Mouse (Mus musculus) forebrain, postnatal 0 days (tissue): ENCODE results near the gene Hoxa9. TPM values are rescaled to one million over a fixed set of nuclear protein-coding genes. Genes with fewer than 3 reads are reported as not detected.
A peak's percentile ranks its signal among the peaks of the same experiment; 100 is the strongest.

Experiments
- ATAC-seq: fragments of 200-750 bp; cut with Nextera tagmentation; 2 replicates; pipeline ENCODE4 v1.8.0; 2017; ENCODE audit warnings: mild to moderate bottlenecking, moderate library complexity
- DNase-seq: peaks from one replicate; pipeline ENCODE4 v3.0.0-alpha.2; 2015
- H3K27ac ChIP-seq: fragments of 300-500 bp; sonication (generic); 2 replicates; pipeline ENCODE4 v1.5.1; 2014; ENCODE audit warnings: low read depth, mild to moderate bottlenecking, antibody characterized with exemption, low read length, moderate library complexity, mixed read lengths
- H3K27me3 ChIP-seq: fragments of 300-500 bp; sonication (generic); 2 replicates; pipeline ENCODE4 v1.6.1; 2014; ENCODE audit warnings: mild to moderate bottlenecking, low read length, mixed read lengths; ENCODE audit not compliant: insufficient read depth
- H3K36me3 ChIP-seq: fragments of 300-500 bp; sonication (generic); 2 replicates; pipeline ENCODE4 v1.6.1; 2014; ENCODE audit warnings: mild to moderate bottlenecking, moderate library complexity; ENCODE audit not compliant: insufficient read depth
- H3K4me1 ChIP-seq: fragments of 300-500 bp; sonication (generic); 2 replicates; pipeline ENCODE4 v1.6.1; 2014; ENCODE audit warnings: antibody characterized with exemption; ENCODE audit not compliant: insufficient read depth
- H3K4me2 ChIP-seq: fragments of 300-500 bp; sonication (generic); 2 replicates; pipeline ENCODE4 v1.6.1; 2014; ENCODE audit warnings: low read depth, mild to moderate bottlenecking, moderate library complexity
- H3K4me3 ChIP-seq: fragments of 300-500 bp; sonication (generic); 2 replicates; pipeline ENCODE4 v1.5.1; 2014; ENCODE audit warnings: low read depth, low read length, mixed read lengths
- H3K9ac ChIP-seq: fragments of 300-500 bp; sonication (generic); 2 replicates; pipeline ENCODE4 v1.6.1; 2014; ENCODE audit warnings: mild to moderate bottlenecking
- H3K9me3 ChIP-seq: fragments of 300-500 bp; sonication (generic); 2 replicates; pipeline ENCODE4 v1.6.1; 2016; ENCODE audit warnings: low read length
- CTCF ChIP-seq: sonication (generic); IDR thresholded peaks from 2 replicates; pipeline ENCODE4 v1.5.1; 2016; ENCODE audit warnings: antibody characterized with exemption, control low read depth, low read depth
- WGBS: fragments of 180-500 bp; shearing (Covaris S2); extraction: QIAGEN DNeasy Blood & Tissue Kit; methylation state at CpG from one replicate; pipeline ENCODE4 v1.1.7; 2014; 5-methylcytosine and 5-hydroxymethylcytosine counted together
- polyA plus RNA-seq: library from polyadenylated mRNA; unstranded; fragments of >200 nt; fragmentation: Nextera tagmentation; extraction: Ambion mirVana; gene quantifications from 2 replicates; pipeline ENCODE4 v1.2.1, GENCODE M21; 2015
- total RNA-seq: library from RNA; depleted of rRNA; stranded (reverse); fragments of >200 nt; gene quantifications from 2 replicates; pipeline ENCODE4 v1.2.3, GENCODE M21; 2014

The Hoxa9 gene
- total and polyA plus RNA-seq, 2 experiments from 2014 or later, result not detected

DNA sequence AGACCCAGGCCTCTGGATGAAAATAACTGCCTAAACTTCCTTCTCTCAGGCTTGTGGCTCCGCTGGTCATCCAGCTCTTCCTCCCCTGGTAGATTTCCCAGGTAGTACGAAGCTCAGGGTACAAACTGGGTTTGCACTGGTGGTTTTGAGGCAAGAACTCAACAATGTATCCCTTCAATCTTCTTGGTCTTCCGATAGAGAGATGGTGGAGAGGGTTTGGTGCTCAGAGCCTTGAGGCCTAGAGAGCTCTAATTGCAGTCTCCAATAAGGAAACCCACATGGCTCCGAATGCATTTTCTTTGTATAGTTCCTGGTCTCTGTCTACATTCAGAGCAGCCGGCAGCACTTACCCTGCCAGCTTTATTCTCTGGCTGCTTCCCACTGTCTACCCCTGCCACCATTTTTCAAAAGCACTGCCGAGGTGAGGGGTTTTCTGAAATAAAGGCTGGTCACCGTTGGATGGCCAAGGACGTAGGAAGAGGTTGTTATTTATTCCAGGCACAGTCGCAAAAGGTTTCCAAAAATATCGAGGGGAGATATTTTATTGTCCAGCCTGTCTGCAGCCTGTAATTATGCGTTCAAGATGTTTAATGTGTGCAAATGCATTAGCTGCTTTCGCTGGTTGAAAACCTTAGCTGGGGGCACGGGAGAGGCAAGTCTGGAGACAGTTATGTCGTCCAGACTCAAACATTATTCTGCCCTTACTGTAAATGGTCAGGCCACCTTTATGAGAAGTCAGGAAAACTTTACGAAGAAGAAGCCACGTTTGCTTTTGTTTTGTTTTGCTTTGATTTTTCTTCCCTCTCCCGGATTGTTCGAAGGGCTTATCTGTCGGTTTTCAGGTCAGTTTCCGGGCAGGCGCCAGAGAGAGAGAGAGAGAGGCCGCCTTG, 42.1 kb upstream of the Hoxa9 start:
- no peak overlapping the region for H3K4me2 ChIP-seq
- 5% methylated on average over 22 of the region's 22 CpGs for WGBS
- ATAC-seq, result no peak

DNA sequence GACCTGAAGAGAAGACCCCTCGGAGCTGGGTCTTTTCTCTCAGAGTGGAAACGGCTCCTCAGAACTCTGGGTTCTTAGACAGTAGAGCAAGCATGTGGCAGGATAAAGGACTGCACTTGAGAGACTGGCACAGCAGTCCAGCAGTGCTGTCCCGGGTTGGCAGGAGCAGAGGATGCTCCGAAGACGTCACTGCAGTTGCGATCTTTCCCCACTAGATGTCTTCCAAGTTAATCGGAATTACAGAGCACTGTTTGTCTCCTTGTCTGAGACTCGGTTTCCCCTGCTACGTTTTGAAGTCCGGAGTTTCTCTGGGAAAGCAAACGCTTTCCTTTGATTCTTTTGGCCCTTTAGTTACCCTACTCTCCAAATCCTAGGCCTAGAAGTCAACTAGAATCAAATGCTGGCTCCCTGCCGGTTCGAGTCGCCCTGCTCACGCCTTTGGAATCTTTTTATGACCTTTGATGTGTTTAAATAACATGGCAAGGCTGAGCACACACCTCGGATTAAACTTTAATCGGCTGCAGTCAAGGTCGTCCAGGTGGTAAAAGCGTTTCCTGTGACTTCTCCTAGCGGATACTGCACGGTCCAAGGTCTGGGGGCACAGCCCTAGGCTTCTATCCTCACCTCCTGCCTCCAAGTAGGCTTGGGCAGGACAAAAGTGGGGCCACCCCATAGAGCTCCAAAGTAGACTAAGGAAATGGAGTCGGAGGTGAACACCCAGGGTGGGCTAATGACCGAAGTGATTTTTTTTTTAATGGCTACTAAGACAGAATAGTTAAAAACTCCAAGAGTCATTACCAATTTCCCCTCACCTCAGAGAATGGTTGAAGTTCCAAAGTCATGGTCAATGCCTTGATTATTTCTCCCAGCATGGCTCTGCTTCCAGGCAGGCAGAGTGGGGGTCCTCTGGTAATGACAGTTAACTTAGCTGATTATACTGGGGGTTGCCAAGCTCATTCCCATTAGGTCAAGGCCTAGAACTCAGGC, 39.9 kb upstream of the Hoxa9 start:
- Histone ChIP-seq H3K4me1 (no peaks in the 10 kb centered on the region), H3K9ac (no peak overlapping the region), H3K27ac (no peak overlapping the region), H3K36me3 (no peaks in the 10 kb centered on the region), H3K27me3 (peaks cover 97% of the 10 kb centered on the region), H3K4me2 (no peak overlapping the region), H3K9me3 (no peaks in the 10 kb centered on the region), H3K4me3 (no peak overlapping the region)
- DNase-seq (peak; percentile 81), ATAC-seq (peak; percentile 59; the same call in 1 of the 2 replicates)
- peak; percentile 82 for TF ChIP-seq CTCF
- WGBS, result 7% methylated on average over 23 of the region's 23 CpGs

More for the DNA sequence above, 42.1 kb upstream of the Hoxa9 start:
- no peaks in the 10 kb centered on the region for H3K36me3 ChIP-seq
- no peaks in the 10 kb centered on the region for H3K4me1 ChIP-seq
- H3K4me3 ChIP-seq, result no peak overlapping the region
- H3K27ac ChIP-seq, result no peak overlapping the region
- TF ChIP-seq CTCF, result no peak
- no peak for DNase-seq
- H3K27me3 ChIP-seq, result peaks cover 98% of the 10 kb centered on the region
- H3K9me3 ChIP-seq, result no peaks in the 10 kb centered on the region
- H3K9ac ChIP-seq, result no peak overlapping the region

DNA sequence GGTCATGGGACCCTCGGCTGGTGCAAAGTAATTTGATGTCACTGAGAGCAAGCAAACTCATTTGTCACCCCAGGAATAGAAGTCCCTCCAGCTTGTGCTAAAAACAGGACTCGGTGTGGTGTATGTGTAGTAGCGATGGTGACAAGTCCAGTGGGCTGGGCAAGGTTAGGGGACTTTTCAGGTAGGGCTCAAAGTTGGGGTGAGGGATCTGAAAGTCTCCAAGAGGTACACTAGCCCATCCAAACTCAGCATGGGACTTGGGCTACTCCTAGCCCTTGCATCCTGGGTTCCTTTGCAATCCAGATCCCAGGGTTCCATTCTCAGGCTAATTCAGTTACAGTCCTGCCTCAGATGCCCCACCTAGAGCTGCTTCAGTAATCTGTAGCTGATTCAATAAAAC, 37.9 kb upstream of the Hoxa9 start:
- Histone ChIP-seq H3K4me2 (no peak overlapping the region), H3K4me1 (no peaks in the 10 kb centered on the region), H3K9me3 (no peaks in the 10 kb centered on the region), H3K36me3 (no peaks in the 10 kb centered on the region), H3K4me3 (no peak overlapping the region), H3K27ac (no peak overlapping the region), H3K9ac (no peak overlapping the region), H3K27me3 (peaks cover 98% of the 10 kb centered on the region)
- ATAC-seq (no peak), DNase-seq (no peak)
- WGBS, result 5% methylated on average over 3 of the region's 3 CpGs
- TF ChIP-seq CTCF, result no peak

DNA sequence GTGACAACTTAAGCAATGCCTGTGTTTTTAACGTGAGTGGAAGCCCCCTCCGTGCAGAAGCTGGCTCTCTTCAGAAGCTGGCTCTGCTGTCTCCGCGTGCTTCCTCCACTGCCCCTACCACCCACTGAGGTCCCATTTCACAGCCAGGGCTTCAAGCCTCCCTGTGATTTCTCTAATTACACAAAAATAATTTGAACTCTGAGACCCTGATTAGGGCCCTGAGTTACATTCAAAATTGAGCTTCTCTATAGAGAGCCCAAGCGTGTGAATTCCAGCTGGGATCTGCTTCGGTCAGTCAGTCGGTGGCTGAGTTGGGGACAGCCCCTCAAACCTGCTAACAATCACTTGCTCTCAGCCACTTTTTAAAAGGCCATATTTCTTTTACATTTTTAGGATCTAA, 37.5 kb upstream of the Hoxa9 start:
- no peak for DNase-seq
- Histone ChIP-seq H3K4me1 (no peaks in the 10 kb centered on the region), H3K9me3 (no peaks in the 10 kb centered on the region), H3K27ac (no peak overlapping the region), H3K9ac (no peak overlapping the region), H3K4me2 (no peak overlapping the region), H3K27me3 (peaks cover 98% of the 10 kb centered on the region), H3K36me3 (no peaks in the 10 kb centered on the region), H3K4me3 (no peak overlapping the region)
- WGBS, result 1% methylated on average over 7 of the region's 7 CpGs
- ATAC-seq, result no peak
- TF ChIP-seq CTCF, result no peak

DNA sequence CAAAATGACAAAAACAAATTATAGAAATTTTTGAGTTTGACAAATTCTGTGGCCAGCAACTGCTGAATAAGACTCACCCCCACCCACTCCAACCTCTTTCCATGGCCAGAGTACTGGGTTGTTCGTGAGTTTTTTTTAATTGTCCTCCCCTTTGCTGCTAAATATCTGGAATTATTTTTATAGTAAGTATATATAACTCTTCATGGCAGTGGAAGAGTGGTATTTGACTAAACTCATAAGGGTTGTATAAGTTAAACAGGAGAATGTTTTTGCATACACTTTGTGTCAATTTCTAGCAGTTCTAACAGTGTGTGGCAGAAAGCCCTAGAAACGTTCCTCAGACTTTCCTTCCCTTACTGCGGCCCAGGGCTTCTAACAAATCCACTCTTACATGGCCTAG, 36.8 kb upstream of the Hoxa9 start:
- ATAC-seq, result no peak
- peaks cover 98% of the 10 kb centered on the region for H3K27me3 ChIP-seq

DNA sequence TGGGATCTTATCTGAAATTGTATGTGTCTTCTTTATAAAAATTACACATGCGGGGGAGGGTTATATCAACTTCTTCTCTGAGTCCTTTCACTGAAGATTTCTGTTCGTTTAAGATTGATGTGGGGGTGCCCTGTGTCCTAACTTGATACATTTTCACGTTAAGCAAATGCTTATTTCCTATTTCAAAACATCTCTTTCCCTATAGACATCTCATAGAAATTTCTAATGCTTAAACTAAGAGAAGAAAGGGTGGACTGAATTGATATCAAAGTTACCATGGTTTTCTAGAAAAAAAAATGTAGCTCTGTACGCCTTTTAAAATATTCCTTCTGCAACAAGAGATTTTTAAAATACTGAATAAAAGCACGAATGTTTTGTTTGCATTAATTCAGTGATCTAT, 36.3 kb upstream of the Hoxa9 start:
- H3K9me3 ChIP-seq, result no peaks in the 10 kb centered on the region
- WGBS, result 18% methylated on average over 5 of the region's 5 CpGs
- ATAC-seq, result no peak
- peaks cover 98% of the 10 kb centered on the region for H3K27me3 ChIP-seq
- H3K4me3 ChIP-seq, result no peak overlapping the region
- no peak overlapping the region for H3K9ac ChIP-seq
- TF ChIP-seq CTCF, result no peak
- no peak overlapping the region for H3K27ac ChIP-seq
- no peaks in the 10 kb centered on the region for H3K4me1 ChIP-seq
- no peak overlapping the region for H3K4me2 ChIP-seq
- DNase-seq, result no peak
- H3K36me3 ChIP-seq, result no peaks in the 10 kb centered on the region

More for the DNA sequence above, 36.8 kb upstream of the Hoxa9 start:
- WGBS, result 7% methylated on average over 3 of the region's 3 CpGs
- H3K4me3 ChIP-seq, result no peak overlapping the region
- H3K36me3 ChIP-seq, result no peaks in the 10 kb centered on the region
- H3K4me2 ChIP-seq, result no peak overlapping the region
- H3K27ac ChIP-seq, result no peak overlapping the region
- TF ChIP-seq CTCF, result no peak
- H3K9me3 ChIP-seq, result no peaks in the 10 kb centered on the region
- no peak for DNase-seq
- no peak overlapping the region for H3K9ac ChIP-seq
- H3K4me1 ChIP-seq, result no peaks in the 10 kb centered on the region

DNA sequence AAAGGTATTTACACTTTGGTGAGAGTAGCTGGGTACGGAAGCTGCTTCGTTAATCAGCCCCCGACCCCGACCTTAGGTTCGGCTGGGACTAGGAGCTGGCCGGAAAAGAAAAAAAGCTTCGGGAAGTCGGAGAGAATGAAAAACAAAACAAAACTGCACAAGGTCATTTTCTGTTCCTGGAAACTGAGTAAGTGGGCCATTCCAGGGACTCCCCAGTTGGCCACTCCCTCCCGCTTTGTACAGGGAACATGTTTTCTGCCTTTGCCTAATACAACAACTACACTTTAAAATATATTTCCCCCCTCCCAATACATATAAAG, 35.7 kb upstream of the Hoxa9 start:
- peaks cover 99% of the 10 kb centered on the region for H3K27me3 ChIP-seq
- no peak overlapping the region for H3K4me2 ChIP-seq
- no peak for TF ChIP-seq CTCF
- no peak for DNase-seq
- ATAC-seq, result no peak
- no peaks in the 10 kb centered on the region for H3K9me3 ChIP-seq
- 2% methylated on average over 9 of the region's 9 CpGs for WGBS
- no peak overlapping the region for H3K27ac ChIP-seq
- no peaks in the 10 kb centered on the region for H3K36me3 ChIP-seq
- no peaks in the 10 kb centered on the region for H3K4me1 ChIP-seq
- H3K4me3 ChIP-seq, result no peak overlapping the region
- no peak overlapping the region for H3K9ac ChIP-seq
